Mouse (Mus musculus) kidney, postnatal 10 days (tissue): Measurements from ENCODE around the gene Fhod1.

Experiments
- DNase-seq: peaks from one replicate; pipeline ENCODE4 v3.0.0; 2021; ENCODE audit warnings: mixed read lengths

The Fhod1 gene

GRCm38 (mm10) chr8:105348450-105349095 is 820 bp upstream of the Fhod1 start, which contains the start of gene Slc9a5:
Gene Slc9a5 (plus strand): TSS chr8:105348843.
- peak; percentile 77 for DNase-seq

DNA sequence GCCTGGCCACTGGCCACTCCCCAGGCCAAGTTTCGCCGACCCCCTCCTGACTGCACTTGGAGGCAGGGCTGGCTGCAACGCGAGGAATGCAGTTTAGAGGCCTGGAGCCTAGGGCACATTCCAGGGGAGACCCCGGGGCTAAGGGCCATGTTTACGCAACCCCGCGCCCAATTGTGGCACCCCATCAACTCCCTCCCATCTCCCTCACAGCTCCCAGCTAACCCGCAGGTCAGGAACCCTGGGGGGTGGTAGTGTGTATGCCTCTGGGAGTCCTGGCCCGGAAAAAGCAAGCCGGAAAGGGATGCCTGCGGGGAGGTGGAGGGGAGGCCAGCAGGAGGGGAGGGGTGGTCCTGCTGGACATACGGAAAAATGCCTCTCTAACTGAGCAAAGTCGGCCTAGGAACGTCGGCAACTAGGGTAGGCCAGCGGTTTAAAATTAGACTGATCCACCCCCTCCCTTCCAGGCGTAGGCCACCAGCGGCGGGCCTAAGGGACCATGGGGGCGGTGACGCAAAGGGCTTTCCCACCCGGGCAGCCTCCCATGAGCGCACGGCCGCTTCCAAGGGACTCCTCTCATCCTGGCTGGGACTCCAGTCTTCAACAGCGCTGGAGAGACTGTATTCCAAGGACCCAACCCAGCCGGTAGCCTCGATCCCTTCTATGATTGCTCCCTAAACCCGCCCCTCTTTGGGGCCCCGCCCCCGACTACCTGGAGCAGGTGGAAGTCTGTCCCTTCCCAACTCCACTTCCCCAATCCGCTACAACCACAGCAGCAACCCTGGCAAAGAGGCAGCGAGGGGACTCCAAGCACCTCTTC is 934 bp downstream of the Fhod1 start:
- peak; percentile 87 for DNase-seq

DNA sequence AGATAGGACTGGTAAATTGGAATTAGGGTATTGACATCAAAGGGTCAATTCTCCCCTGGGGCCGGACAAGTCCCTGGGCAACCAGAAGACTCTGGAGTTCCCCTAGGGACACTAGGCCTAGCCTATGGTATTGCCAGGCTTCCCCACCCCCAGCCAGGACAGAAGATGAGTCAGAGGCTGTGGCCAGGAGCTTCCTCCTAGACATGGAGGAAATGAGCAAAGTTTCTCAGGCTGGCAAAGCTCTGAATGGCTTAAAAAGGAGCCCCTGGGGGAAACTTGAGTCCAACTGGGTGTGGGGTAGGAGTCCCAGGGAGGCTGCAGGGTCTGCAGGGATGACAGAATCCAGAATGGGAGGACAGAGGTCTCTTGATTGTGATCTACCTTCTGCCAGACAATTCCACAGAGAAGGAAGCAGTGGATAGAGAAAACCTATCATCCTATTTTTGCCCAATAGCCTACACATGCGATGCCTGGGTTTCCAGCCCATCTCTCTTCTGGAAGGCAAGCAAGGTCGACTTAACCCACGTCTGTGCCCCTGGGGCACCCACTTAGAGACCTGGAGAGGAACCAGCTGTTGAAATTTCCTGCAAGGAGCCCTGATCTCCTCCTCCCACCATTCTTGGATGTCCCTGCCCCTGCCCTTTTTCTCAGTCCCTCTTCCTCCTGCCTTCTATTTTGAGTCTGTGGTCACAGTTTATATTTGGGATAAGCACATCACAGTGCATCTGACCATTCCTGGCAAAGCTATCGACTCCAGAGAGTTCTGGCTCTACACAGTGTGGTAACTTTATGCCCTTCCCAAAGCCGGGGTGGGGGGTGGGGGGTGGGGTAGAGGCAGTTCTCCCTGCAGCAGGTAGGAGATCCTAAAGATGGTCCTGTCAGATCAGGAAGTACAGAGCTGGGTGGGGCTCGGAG is 2.4 kb downstream of the Fhod1 start:
- peak; percentile 64 for DNase-seq

- DNase-seq: no peak
These were observed 3.8 kb downstream of the Fhod1 start for GRCm38 (mm10) chr8:105343791-105344574.

DNA sequence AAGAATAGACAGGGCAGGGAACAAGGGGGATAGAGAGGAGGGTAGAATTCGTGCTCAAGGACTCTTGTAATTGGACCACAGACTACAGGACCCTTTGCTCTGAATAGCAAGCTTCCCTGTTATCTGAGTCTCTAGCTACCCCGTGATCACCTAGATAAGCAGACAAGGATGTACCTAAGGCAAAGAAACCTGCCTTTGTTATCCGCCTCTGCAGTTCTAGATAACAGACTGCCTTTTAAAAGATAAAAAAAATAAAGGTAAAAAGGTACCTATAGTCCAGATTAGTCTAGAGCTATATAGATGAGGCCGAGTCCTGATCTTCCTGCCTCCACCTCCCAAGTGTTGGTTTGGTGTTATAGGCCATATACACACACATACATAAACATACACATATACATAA is 5.0 kb downstream of the Fhod1 start:
- no peak for DNase-seq

DNA sequence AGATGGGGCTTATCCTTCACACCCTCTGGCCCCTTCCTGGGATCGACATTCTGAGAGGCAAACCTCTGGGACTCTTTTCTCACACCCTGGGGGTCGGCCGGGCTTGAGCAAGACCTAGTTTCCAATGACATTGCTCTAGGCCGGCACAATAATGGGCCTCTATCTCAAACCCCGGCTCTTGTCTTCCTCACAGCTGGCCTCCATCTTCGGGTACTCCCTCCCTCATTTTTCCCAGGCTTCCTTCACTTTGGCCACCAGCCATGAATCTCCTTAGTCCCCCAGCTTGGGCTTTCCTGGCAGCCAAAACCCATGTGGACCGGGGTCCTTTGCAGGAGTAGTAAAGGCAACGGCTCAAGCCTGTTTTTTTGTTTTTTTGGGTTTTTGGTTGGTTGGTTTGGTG is 6.4 kb downstream of the Fhod1 start:
- peak; percentile 68 for DNase-seq

DNA sequence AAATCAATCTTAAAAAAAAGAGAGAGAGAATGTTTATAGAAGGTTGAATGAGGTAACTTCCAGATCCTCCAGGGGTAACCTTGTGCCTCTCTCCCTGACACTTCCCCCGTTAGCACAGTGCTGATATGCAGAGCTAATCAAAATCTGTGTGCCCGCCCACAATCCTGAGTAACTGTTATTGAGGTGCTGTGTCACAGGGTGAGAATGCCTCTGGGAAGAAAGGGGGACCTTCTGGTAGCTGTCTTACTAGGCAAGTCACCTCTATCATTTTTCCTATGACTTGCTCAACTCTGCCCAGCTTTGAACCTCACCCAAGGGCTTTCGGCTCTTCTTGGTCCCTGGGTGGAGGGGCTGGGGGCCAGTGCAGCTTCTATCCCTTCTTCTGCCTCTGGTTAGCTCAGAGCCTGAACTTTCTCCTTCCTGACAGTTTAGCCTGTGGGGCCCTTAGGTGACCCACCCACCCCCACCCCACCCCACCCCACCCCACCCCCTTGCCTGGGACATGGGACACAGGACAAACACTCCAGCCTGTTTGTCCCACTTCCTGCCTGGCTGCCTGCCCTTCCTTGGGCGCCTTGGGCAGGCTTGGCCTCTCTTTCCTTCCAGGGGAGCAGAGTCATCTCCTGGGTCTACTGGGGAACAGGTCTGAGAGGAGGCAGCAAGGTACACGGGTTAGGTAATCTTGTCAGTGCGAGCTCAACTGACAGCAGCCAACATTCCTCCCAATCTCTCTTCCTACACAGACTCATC is 7.7 kb downstream of the Fhod1 start:
- DNase-seq: peak; percentile 55

GRCm38 (mm10) chr8:105338992-105339391 is 8.8 kb downstream of the Fhod1 start:
- DNase-seq: no peak

GRCm38 (mm10) chr8:105336373-105337130 is 11.2 kb downstream of the Fhod1 start:
- peak; percentile 51 for DNase-seq

DNA sequence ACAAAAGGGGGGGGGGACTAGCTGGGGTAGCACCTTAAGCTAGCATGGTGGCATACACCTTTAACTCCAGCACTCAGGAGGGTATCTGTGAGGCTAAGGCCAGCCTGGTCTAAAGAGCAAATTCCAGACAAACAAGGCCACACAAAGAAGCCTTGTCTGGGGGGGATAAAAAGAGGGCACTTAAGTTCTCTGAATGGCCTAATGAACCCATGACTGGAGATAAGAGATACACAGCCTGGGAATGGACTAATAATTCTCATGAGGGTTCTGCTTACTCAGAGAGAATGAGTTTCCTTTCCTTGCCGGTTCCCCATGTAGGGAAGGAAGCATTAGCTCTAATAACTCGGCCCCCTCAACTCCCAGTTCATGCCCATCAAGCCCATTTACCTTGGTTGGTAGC is 15.2 kb downstream of the Fhod1 start:
- DNase-seq: no peak

GRCm38 (mm10) chr8:105331931-105332330 is 15.8 kb downstream of the Fhod1 start:
- no peak for DNase-seq

- peak; percentile 27 for DNase-seq
These were observed 16.3 kb downstream of the Fhod1 start for GRCm38 (mm10) chr8:105331469-105331868.

- peak; percentile 21 for DNase-seq
These were observed 17.4 kb downstream of the Fhod1 start for GRCm38 (mm10) chr8:105330325-105330724.

- no peak for DNase-seq
These were observed 20.8 kb downstream of the Fhod1 start for GRCm38 (mm10) chr8:105326968-105327367.

DNA sequence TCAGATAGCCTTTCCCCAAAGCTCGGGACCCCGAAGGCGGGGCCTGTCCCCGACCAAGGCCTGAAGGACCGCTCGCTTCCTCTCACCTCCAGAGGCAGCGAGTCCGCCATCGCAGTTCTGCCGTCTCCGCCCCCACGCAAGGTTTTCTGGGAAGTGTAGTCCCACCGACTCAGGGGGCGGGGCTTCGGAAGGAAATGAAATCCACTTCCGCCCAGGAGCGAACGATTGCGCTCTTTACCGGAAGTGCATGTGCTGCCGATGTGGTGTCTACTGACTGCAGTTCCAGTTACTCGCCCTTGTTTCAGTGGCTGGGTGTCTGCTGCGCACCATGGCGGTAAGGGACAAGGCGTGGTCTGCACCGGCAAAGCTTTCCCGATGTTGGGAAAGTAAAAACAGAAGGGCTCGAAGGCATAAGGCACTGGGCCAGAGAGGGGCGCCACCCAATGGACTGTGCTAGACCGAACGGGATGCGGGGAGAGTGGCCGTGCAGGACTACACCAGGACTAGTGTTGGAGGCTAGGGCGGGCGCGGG is 21.5 kb downstream of the Fhod1 start, which contains the start of the genes Lrrc29 and Tmem208:
Gene Lrrc29 (minus strand): TSS at position 138 of the 532 bp plus-strand sequence.
Gene Tmem208 (plus strand): TSS at position 214 of the 532 bp plus-strand sequence.
- DNase-seq: peak; percentile 99

- DNase-seq: peak; percentile 63
These were observed 22.1 kb downstream of the Fhod1 start for GRCm38 (mm10) chr8:105325641-105326093.

- DNase-seq: no peak
These were observed 24.6 kb downstream of the Fhod1 start for GRCm38 (mm10) chr8:105323183-105323582.

DNA sequence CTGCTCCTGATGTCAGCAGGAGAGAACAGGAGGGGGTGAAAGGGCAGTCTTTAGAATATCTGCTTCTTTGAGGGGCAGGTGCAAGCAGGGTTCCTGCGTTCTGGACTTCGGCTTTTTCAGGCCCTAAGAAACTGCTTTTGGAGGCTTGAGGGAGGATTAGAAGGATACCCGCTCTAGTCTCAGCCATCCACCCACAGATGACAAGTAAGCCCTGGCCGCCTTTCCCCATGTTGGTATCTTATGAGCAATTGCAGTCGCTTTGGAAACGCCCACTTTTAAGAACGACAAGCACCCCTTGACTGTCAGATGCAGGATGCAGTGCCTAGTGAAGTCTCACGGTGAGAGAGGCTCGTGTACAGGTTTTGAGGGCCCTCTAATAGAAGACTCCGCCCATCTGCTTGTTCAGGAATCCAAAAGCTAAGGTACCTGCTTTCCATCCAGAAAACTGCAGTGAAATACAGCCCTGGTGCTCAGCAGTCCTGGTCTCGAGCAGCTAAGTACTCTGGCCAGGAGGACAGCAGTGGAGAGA is 29.0 kb downstream of the Fhod1 start:
- no peak for DNase-seq

DNA sequence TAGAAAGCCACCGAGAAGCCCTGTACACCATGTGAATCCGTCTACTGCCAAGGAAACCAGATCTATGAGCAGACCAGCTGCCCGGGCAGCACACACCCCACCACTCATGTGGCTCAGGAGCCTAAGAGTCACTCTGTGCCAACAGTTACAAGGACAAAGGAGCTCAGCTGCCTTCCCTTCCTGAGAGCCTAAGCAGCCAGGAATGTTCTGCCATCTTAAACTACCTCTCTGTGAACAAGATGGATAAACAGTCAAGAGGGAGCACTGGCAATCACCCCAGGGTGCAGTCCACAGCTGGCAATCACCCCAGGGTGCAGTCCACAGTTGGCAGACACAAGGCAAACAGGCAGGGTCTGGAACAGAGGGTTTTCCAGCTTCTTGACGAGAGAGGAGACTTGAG is 29.8 kb downstream of the Fhod1 start:
- no peak for DNase-seq
